Mouse (Mus musculus): Measurements from ENCODE around the gene Olfr525.

The Olfr525 gene

GRCm38 (mm10) chr7:140320558-140320957 lies at the start of gene Olfr525:
Gene Olfr525 (plus strand): TSS chr7:140320858.
- in situ Hi-C loops (cut with MboI, MseI), result no loop called here

- in situ Hi-C loops (cut with MboI, MseI), result no loop called here
These were observed 24.9 kb upstream of the Olfr525 start for GRCm38 (mm10) chr7:140295746-140296145.

- in situ Hi-C loops (cut with MboI, MseI), result no loop called here
These were observed 23.8 kb upstream of the Olfr525 start for GRCm38 (mm10) chr7:140296876-140297275.

- in situ Hi-C loops (cut with MboI, MseI), result no loop called here
These were observed 21.2 kb upstream of the Olfr525 start for GRCm38 (mm10) chr7:140299416-140299815.

- in situ Hi-C loops (cut with MboI, MseI), result no loop called here
These were observed 735 bp upstream of the Olfr525 start for GRCm38 (mm10) chr7:140319861-140320385.

- in situ Hi-C loops (cut with MboI, MseI), result no loop called here
These were observed 477 bp downstream of the Olfr525 start for GRCm38 (mm10) chr7:140321135-140321534.

- in situ Hi-C loops (cut with MboI, MseI), result no loop called here
These were observed 9.2 kb downstream of the Olfr525 start for GRCm38 (mm10) chr7:140329766-140330304.

- in situ Hi-C loops (cut with MboI, MseI), result no loop called here
These were observed 13.1 kb downstream of the Olfr525 start, which contains the start of gene Olfr527 for GRCm38 (mm10) chr7:140333717-140334116. Gene Olfr527 (plus strand): TSS chr7:140334017.

- in situ Hi-C loops (cut with MboI, MseI), result no loop called here
These were observed 40.9 kb downstream of the Olfr525 start, which contains the start of gene Olfr60 for GRCm38 (mm10) chr7:140361571-140361970. Gene Olfr60 (minus strand): TSS chr7:140361671.

- in situ Hi-C loops (cut with MboI, MseI), result no loop called here
These were observed 53.6 kb downstream of the Olfr525 start for GRCm38 (mm10) chr7:140374300-140374699.

- in situ Hi-C loops (cut with MboI, MseI), result no loop called here
These were observed 55.6 kb downstream of the Olfr525 start, which contains the start of gene Olfr530 for GRCm38 (mm10) chr7:140376231-140376630. Gene Olfr530 (minus strand): TSS chr7:140376331.

GRCm38 (mm10) chr7:140376911-140377310 lies 56.3 kb downstream of the Olfr525 start:
- in situ Hi-C loops (cut with MboI, MseI), result no loop called here

Data from regulatory T cell (primary cell).